Mouse (Mus musculus) spleen, adult 18-20 months (tissue): Measurements from ENCODE around the gene Slc34a1.
A peak's percentile ranks its signal among the peaks of the same experiment; 100 is the strongest.
"Not testable (repeated sequence)": the region's sequence is repeated elsewhere in the genome, so short reads cannot be mapped to it uniquely, and the experiment has no call there.

Source experiments
- DNase-seq, 2 experiments: peaks; one replicate each; pipeline ENCODE4 v3.0.0; 2022; ENCODE audit warnings: mixed read lengths in 2 of 2

Gene Slc34a1

DNA sequence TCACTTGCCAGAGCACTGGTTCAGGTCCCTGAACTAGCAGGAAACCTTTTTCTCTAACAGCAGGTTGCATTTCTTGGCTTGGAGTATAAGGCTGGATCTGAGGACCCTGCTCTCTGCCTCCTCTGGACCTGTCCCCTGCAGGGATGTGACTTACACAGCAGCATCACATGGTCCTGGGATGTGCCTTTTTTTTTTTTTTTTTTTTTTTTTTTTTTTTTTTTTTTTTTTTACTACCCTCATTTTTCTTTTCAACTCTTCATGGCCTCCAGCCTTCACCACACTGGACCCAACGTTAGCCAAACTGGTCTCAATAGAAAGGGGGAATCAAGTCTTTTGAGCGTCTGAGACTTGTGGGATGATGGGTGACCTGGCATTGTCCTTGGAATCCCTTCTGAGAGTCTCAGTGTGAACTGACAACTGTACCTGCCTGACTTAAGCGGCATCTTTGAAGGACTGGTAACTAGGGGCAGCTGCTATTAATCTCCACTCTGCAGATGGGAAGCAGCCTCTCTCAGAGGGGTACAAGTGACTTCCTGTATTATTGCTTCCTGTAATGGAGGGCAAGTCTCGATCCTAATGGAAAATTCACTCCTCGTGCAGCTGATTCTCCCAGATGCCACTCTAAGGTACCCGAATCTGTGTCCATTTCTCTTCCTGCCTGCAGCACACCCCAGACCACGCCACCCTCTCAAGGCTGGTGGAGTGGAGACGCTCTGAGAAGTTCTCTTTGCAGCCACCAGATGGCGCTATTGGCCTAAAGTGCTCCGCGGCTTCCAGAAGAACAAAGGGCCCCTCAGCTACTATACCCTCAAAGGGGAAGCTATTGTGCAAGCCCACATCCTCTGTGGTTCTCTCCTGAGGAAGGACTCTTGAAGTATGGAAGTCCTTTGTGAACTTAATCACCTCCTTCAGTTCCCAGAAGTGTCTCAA lies 7.1 kb downstream of the Slc34a1 start:
- DNase-seq = peak; percentile 64 to 80

DNA sequence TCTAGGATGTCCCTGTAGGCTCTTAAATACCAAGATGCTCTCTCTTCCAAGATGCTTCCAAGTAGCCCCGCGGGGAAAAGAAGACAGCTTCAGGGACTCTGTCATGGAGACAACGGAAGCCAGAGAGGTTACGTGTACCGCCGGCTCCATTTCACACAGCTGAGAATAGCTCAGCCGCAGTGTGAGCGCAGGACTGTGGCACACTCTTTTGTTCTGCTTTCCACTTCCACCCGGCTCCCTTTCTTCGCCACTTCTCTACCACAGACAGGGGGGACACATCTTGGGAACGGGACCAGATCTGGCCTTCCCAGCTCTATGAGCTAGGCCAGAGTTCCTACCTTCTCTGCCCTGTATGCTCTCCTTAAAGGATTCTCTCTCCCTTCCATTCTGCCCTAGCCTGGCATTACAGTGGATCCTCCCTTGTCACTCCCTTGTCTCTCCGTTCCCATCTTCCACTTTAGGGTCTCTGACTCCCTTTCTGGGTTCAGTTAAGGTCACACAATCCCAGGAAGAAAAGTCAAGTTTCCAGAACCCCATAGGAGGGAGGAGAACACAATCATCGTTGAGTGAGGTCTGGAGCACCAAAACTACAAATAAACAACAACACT lies 7.9 kb downstream of the Slc34a1 start:
- DNase-seq = peak; percentile 40 to 46

DNA sequence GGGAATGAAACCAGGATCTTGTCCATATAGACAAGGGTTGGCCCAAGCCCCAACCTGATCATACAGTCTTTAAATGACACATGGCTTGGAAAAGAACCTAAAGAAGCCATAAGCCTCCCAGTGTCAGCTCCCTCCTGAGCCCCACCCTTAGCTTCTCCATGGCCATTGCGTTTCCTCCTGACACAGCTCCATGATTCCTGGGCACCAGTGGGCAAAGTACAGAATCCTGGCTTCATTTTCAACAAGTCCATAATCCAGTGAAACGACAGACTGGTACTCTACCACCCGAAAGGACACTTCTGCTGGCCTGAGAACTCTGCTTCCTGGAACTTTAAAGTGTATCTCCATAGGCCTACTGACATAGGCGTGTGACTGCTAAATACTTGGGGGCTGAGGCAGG lies 9.4 kb downstream of the Slc34a1 start:
- DNase-seq = no peak

DNA sequence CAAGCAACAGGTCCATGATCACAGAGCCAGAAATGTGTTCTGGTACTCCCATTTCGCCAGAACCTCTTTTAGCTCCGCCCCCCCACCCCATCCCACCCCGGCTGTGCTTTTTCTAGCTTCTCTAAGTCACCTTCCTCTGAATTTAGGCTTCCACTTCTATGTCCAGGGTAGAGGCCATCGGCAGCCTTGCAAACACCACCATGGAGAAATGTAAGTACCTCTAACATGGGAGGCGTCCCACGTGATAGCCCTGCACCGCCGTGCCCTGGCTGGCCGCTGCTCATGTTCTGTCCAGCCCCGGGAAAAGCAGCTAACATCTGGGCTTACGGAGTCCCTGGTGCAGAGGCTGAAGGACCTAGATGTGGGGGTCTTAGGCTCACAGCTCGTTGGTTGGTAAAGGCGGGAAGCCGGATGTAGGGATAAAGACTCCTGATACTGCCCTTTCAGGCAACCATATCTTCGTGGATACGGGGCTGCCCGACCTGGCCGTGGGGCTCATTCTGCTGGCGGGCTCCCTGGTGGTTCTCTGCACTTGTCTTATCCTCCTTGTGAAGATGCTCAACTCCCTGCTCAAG lies 10.6 kb downstream of the Slc34a1 start:
- DNase-seq = no peak

DNA sequence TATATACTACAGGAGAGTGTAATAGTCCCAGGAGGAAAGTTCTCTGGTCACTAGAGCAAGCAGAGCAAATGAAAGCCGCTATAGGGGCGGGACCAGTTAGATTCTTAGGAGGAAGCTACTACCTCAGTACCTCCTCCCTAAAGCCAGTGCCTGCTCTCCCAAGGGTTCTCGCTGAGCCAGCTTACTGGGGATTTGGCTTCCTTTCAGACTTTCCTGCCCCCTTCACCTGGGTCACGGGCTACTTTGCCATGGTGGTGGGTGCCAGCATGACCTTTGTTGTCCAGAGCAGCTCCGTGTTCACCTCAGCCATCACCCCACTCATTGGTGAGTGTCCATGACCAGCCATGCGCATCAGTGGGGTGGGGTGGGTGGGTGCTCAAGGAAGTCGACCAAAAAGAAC lies 13.8 kb downstream of the Slc34a1 start:
- no peak for DNase-seq

DNA sequence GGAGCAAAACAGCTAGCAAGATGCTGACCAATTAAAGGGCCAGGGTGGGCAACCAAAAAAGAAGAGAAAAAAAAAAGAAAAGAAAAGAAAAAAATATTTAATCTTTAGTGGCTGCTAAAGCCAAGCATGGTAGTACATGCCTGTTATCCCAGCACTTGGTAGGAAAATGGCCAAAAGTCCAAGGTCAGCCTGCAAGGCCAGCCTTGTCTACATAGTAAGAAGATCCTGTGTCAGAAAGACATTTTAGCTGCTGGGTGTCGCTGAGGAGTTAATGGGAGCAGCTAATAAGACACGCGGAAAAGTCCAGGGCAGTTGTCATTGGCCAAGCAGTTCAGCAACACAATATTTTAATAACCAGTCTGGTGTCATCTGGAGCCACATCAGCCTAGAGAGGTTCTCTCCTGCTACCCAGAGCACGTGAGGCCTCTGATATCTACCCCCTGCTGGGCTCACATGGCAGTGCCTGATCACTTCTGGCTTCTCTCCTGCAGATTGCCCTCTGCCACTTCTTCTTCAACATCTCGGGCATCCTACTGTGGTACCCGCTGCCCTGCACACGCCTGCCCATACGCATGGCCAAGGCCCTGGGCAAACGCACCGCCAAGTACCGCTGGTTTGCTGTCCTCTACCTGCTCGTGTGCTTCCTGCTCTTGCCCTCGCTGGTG lies 14.8 kb downstream of the Slc34a1 start:
- DNase-seq = no peak

DNA sequence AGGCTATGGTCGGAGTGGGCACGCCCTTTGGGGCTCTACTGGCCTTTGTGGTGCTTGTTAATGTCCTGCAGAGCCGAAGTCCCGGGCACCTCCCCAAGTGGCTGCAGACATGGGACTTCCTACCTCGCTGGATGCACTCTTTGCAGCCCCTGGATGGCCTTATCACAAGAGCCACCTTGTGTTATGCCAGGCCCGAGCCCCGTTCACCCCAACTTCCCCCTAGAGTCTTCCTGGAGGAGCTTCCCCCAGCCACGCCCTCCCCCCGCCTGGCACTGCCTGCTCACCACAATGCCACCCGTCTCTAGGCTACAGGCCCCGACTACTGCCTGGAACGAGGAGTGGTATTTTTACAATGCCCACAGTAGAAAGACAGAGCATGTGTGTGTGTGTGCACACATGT lies 15.3 kb downstream of the Slc34a1 start:
- no peak for DNase-seq

DNA sequence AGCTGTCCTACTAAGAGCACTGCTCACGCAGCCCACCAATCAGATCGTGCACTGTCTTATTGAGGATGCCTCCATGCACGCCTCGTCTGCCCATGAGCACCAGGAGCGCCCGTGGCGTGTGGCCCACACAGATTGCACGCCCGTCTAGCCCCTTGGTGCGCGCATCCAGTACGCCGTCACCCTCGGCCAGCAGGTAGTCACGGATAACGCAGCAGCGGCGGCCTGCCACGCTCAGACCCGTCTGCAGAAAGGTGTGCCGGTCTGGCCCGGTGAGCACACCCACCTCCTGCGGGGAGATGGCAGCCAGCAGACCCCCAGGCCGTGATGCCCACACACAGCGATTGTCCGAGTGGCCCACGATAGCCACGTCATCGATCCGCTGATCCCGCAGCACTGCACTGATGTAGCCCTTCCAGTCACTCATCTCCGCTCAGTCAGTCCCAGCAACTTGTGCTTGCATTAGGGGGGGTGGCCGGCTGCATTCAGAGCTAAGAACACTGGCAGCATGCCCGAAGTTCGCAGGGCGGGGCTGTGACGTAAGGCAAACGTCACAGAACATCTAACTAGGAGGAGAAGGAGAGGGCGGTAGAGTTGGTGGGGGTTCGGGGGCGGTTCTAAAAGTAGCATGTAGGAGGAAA lies 16.9 kb downstream of the Slc34a1 start, which contains the start of gene Pfn3:
Gene Pfn3 (minus strand): TSS at position 490 of the 638 bp plus-strand sequence.
- no peak for DNase-seq

DNA sequence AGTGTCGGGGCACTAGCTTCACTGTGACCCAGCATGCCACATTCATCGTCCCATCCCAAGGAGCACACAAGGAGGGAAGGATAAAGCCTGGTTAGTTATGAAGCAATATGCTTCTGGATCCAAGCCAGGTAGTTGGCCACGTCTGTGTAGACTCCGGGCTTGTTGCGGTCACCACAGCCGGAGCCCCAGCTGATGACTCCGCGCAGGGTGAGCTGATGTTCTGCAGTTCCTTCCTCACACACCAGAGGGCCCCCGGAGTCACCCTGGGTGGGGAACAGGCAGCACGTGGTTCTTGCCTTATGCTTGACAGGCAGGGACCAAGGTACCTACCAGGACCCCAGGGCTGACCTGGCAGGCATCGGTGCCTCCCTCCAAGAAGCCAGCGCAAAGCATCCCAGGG lies 20.0 kb downstream of the Slc34a1 start:
- DNase-seq = peak; percentile 81 to 96

DNA sequence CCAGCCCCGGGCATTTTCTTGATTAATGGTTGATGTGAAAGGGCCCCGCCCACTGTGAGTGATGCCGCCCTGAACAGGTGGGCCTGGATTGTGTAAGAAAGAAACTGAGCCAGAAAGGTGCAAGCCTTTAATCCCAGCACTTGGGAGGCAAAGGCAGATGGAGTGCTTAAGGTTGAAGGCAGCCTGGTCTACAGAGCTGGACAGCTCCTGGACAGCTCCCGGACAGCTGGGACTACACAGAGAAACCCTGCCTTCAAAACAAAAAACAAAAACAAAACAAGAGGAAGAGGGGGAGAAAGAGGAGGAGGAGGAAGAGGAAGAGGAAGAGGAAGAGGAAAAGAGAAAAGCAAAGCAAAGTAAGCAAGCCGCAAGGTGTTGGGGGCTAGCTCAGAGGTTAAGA lies 21.2 kb downstream of the Slc34a1 start:
- no peak for DNase-seq

DNA sequence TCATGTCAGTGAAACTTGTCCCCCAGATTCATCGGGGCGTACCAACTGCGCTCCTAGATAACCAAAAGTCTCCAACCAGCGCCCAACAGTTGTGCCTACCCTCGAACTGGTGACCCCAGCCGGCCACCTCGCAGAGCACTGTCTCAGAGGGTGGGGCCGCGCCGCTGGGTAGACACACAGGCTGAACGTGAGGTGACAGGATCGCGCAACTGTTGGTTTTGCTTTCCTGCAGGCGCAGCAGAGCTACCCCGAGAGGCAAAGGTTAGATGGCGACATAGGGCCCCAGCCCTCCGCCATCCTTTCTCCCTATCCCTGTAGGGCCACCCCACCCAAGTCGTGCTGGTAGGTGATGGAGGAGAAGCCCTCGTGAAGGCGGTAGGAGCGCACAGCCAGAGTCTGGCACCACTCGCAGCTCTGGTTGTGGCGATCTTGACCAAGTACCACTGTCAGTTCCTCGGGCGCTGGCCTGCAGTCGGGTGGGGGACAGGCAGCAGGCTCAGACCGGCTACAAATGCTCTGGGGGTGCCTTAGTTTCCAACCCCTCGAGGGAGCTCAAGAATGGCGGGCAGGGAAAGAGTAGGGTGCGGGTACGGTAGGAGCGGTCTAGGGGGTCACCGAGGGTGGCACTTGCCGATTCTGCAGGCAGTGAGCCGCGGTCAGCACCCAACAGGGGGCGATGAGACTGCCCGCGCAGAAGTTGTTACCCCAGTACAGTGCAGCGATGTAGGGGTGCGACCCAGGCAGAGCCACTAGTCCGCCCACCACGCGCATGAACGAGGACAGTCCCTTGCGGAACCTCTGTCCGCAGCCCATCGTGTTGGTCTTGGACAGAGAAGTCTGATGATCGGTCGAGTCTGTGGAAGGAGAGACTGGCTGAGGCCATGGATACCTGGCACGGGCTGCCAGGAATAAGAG lies 22.3 kb downstream of the Slc34a1 start:
- no peak for DNase-seq

DNA sequence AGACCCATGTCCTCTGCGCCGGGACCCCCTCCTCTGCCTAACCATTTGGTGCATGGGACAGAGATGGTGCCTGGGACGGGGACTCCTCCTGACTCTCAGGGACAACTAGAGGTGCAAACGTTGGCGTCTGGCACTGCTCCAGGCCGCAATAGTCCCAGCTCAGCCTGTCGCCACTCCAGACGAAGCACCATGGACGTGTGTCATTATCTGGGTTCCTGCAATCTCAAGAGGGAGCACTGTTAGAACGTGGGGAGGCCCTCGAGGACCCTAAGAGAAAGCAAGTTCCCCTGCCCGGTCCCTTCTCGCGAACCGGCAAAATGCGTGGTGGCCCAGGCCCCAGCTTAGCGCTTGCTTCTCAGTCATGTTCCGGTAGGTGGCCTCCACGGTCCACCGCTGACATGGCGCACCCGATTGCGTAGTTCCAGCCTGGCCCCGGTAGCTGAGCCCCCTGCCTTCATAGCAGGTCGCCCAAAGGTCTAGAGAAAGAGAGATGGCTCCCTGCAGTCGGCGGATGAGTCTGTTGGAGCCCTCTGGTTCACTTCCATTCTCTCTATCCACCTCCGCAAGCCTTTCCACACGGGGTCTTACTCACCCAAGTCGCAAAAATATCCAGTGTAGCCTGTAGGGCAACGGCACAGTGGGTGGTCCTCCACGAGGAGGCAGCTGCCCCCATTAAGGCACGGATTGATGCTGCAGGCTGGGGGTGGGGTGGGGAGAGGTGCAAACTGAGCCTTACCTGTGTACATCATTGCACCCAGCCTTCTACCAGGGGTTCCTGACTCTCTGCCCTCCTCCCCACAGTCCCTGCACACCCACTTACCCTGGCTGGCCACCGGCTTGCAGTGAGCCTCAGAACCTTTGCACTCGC lies 23.2 kb downstream of the Slc34a1 start:
- DNase-seq = peak; percentile 71 to 83

DNA sequence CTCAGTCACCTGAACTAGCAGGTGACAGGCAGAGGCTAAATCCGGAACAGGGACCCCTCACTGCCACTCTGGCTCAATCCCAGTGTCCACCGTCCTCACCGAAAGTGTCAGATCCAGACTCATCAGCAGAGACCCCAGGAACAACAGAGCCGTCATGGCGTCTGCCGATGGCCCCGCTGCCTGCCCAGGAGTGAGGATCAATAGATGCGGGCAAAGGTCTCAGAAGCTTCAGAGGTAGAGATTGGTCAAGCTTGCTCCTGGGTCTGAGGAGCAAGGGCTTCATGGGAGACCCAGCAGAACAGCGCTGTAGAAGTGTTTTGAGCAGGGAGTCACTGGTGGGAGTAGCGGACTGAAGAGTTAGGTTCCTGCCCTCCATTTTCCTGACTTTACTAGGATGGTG lies 28.6 kb downstream of the Slc34a1 start, which contains the start of gene F12:
Gene F12 (minus strand): TSS at position 181 of the 400 bp plus-strand sequence.
- no peak for DNase-seq

DNA sequence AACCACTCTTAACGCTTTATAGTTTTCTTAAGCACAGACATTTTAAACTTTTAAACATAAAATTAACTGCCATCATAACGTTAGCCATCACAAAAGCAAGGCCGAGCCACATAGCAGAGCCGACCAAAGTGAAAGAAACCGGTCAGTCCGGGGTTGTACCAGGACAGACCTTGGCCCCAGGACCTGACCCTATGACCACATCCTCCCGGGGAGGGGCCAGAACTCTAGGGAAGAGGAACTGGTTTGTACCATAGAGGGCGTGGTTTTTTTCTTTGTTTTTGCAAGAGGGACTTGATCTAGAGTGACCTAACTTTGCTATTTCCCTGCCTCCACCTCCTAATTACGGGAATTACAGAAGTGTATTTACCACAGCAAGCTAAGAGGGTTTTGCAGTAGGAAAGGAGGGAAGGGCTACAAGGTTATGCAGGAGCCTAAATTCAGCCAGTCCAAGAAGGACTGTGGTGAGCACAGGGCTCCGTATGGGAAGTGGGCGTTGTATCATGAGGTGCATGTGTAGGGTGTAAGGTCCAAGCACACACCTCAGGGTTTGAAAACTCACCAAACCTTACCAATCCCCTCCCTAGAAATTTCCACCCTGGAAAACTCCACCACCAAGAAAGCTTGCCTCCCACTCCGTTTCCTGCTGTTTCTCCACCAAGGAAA lies 31.4 kb downstream of the Slc34a1 start:
- DNase-seq = peak; percentile 69 to 70

DNA sequence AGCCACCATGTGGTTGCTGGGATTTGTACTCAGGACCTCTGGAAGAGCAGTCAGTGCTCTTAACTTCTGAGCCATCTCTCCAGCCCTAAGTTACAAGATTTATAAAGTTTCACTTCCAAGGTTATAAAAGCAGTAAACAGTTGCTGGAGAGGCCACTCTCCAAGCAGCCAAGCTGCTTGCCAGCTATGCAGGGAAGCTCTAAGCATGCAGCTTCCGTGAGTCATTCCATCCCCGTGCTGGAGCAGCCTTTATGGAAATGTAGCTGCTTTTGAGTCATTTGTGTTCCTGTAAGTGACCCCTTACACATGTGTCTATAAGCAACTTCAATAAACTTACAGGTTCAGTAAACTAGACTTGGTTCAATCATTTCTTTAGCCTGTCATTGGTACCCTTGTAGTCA lies 32.6 kb downstream of the Slc34a1 start:
- DNase-seq = no peak

DNA sequence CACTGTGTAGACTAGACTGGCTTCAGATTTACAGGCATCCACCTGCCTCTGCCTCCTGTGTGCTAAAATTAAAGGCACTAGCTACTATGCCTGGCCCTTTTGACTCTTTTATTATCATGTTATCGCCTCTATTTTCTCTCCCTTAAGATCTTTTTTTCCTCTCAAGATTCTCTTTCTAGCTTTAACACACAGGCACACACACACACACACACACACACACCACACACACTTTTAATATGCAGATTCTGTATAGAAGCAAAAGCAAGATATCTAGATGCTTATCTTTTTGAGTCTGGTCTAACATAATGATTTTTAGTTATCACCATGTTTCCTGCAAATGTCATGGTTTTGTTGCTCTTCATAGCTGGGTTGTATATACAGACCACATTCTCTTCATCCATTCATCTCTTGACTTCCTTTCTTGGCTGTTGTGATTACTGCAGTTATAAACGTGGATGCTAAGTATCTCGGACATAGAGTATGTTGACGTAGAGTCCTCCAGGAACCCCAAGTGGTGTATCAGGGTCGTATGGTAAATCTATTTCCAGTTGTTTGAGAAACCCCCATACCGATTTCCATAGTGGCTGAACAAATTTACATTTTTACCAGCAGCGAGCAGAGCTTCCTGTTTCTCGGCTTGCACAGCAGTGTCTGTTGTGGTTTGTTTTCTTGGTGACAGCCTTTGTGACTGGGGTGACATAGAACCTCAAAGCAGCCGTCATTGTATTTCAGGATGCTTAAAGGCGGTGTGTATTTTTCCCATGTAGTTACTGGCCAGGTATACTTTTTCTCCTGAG lies 34.1 kb downstream of the Slc34a1 start:
- no peak for DNase-seq

DNA sequence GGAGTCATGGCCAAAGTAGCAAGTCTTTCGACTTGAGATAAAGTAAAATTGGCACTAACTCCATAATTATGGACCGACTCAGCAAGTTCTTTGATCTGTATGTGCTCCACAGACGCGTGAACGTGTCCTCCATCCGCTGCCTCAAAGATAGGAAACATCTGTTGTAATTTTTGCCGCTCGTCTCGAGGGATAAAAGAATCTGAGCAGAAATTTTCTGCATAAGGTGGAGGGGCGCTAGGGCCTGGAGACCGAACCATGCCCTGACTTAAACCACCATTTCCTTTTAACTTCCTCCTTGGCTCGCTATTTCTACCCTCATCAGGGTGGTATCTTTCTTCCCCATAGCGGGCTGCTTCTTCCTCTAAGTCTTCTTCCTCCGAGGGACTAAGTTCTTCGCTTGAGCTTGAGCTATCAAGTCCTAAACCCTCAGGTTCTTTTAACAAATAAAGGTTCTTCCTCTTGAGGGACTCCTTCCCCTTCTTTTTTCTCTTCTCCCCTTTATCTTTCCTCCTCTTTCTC lies 39.2 kb downstream of the Slc34a1 start:
- not testable (repeated sequence) for DNase-seq

DNA sequence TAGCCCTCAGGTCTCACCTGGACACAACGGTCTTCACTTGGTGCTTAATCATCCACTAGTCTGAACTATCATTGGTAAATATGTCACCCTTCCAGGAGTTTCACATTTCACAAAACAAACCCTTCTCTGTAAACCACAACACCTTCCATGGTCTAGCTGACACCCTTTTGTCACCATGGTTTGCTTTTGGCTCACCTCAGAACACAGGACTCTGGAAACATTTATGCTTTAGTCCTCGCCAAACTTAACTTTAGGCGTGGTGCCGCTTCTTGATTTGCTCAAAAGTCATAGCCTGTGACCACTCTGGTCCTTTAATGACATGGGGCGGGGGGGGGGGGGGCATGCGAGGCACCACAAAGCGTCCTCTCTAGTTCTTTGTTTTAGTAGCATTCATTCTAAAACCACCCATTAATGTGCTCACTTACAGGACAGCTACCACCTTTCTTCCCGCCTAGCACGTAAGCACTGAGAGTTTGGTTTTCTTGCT lies 45.9 kb downstream of the Slc34a1 start:
- no peak for DNase-seq
